Mouse (Mus musculus) embryonic facial prominence, embryonic 14.5 days (tissue): ENCODE results near the gene Erbin. TPM values are rescaled to one million over a fixed set of nuclear protein-coding genes. Genes with fewer than 3 reads are reported as not detected.

ENCODE experiments used
- ATAC-seq: fragments of 200-750 bp; cut with Nextera tagmentation; 2 replicates; pipeline ENCODE4 v1.8.0; 2017; ENCODE audit warnings: low read depth, moderate number of reproducible peaks, moderate TSS enrichment
- DNase-seq: peaks from one replicate; pipeline ENCODE4 v3.0.0-alpha.2; 2015; ENCODE audit warnings: low spot score
- H3K27ac ChIP-seq: fragments of 300-500 bp; sonication (generic); replicated peaks from 2 replicates; pipeline ENCODE4 v1.5.1; 2014; ENCODE audit warnings: low read depth, mild to moderate bottlenecking, low read length, moderate library complexity
- H3K27me3 ChIP-seq: fragments of 300-500 bp; sonication (generic); replicated peaks from 2 replicates; pipeline ENCODE4 v1.6.1; 2014; ENCODE audit warnings: low read length; ENCODE audit not compliant: control insufficient read depth, insufficient read depth
- H3K36me3 ChIP-seq: fragments of 300-500 bp; sonication (generic); 2 replicates; pipeline ENCODE4 v1.6.1; 2014; ENCODE audit warnings: low read length, mixed read lengths; ENCODE audit not compliant: control insufficient read depth, insufficient read depth
- H3K4me1 ChIP-seq: fragments of 300-500 bp; sonication (generic); 2 replicates; pipeline ENCODE4 v1.6.1; 2014; ENCODE audit warnings: antibody characterized with exemption, low read length; ENCODE audit not compliant: control insufficient read depth, insufficient read depth
- H3K4me2 ChIP-seq: fragments of 300-500 bp; sonication (generic); 2 replicates; pipeline ENCODE4 v1.6.1; 2014; ENCODE audit warnings: low read depth, mild to moderate bottlenecking, low read length, moderate library complexity, mixed read lengths
- H3K4me3 ChIP-seq: fragments of 300-500 bp; sonication (generic); 2 replicates; pipeline ENCODE4 v1.5.1; 2014; ENCODE audit warnings: low read depth, mild to moderate bottlenecking, low read length
- H3K9ac ChIP-seq: fragments of 300-500 bp; sonication (generic); 2 replicates; pipeline ENCODE4 v1.6.1; 2014; ENCODE audit warnings: low read depth, mild to moderate bottlenecking, low read length, moderate library complexity, mixed read lengths
- H3K9me3 ChIP-seq: fragments of 300-500 bp; sonication (generic); 2 replicates; pipeline ENCODE4 v1.6.1; 2016; ENCODE audit warnings: low read length; ENCODE audit not compliant: control insufficient read depth
- WGBS: fragments of 180-500 bp; shearing (Covaris S2); extraction: QIAGEN DNeasy Blood & Tissue Kit; methylation state at CpG from one replicate; pipeline ENCODE4 v1.1.7; 2014; 5-methylcytosine and 5-hydroxymethylcytosine counted together
- polyA plus RNA-seq: library from polyadenylated mRNA; unstranded; fragments of >200 nt; fragmentation: Nextera tagmentation; extraction: Ambion mirVana; gene quantifications from 2 replicates; pipeline ENCODE4 v1.2.1, GENCODE M21; 2014

Gene Erbin
- polyA plus RNA-seq, 1 experiment from 2014 or later = 33.9 TPM

- WGBS = 82% methylated on average over 5 of the region's 5 CpGs
- no peak overlapping the region for H3K4me2 ChIP-seq
These were observed 112.8 kb downstream of the Erbin start for GRCm38 (mm10) chr13:103807464-103807863.

DNA sequence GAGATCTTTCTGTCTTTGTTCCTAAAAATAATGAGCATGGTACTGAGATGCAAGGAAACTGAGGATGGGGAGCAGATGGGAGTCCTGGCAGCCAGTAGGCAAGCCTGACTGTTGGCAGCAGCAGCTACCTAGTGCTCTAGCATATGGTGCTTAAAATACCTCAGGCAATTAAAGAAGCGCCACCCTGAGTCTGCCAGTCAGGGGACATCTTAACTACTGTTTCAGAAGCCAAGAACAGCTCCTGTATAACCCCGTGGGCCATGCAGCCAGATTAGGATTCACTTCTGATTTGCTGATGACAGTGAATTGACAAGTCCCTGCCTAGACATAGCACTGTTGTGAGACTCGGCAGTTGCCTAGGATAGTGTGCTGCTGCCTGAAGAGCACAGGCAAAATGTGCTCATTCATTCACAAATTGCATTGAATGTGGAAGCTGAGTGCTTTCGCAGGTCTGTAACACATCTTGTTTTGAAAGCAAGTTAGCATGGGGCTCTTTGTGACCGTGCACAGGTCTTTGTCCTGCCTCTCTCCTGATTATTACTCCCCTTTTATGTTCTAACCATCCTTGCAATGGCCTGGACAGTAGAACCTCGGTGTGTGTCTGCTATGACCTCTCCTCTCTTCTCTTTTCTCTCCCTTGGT lies 114.0 kb downstream of the Erbin start:
- Histone ChIP-seq H3K27me3 (no peaks in the 10 kb centered on the region), H3K9ac (no peak overlapping the region), H3K4me1 (no peaks in the 10 kb centered on the region), H3K4me3 (no peak overlapping the region), H3K27ac (no peak overlapping the region; the same call in 1 of the 2 replicates), H3K36me3 (no peaks in the 10 kb centered on the region), H3K9me3 (no peaks in the 10 kb centered on the region), H3K4me2 (no peak overlapping the region)
- peak; percentile 80; the same call in 1 of the 2 replicates for ATAC-seq
- DNase-seq = peak; percentile 35
- WGBS = 53% methylated on average over 6 of the region's 6 CpGs

More at GRCm38 (mm10) chr13:103807464-103807863, 112.8 kb downstream of the Erbin start:
- ATAC-seq (no peak), DNase-seq (no peak)
- no peak overlapping the region for H3K27ac ChIP-seq
- H3K36me3 ChIP-seq = no peaks in the 10 kb centered on the region
- no peaks in the 10 kb centered on the region for H3K27me3 ChIP-seq
- H3K9me3 ChIP-seq = no peaks in the 10 kb centered on the region
- H3K9ac ChIP-seq = no peak overlapping the region
- no peaks in the 10 kb centered on the region for H3K4me1 ChIP-seq
- H3K4me3 ChIP-seq = no peak overlapping the region

DNA sequence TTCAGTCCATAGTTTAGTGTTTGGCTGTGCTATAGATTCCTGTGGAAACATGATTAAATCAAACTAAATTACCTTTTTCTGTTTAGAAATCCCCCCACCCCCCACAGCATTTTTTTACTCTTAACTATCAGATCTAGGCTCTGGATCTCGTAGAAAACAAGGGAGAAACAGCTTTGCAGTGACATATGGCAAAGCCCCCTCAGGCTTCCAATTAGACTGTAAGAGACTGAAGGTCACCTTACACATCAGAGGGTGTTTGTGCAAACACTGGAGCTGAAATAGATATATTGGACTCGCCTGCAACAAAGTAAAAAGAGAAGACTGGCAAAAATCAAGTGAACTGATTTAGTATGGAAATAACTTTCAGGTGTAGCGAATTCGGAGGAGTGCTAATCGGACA lies 116.6 kb downstream of the Erbin start:
- H3K27me3 ChIP-seq = no peaks in the 10 kb centered on the region
- H3K4me2 ChIP-seq = no peak overlapping the region
- WGBS = 51% methylated on average over 5 of the region's 5 CpGs
- DNase-seq (no peak), ATAC-seq (no peak)
- no peak overlapping the region for H3K9ac ChIP-seq
- no peaks in the 10 kb centered on the region for H3K36me3 ChIP-seq
- no peak overlapping the region for H3K27ac ChIP-seq
- no peak overlapping the region for H3K4me3 ChIP-seq
- no peaks in the 10 kb centered on the region for H3K9me3 ChIP-seq
- no peaks in the 10 kb centered on the region for H3K4me1 ChIP-seq

DNA sequence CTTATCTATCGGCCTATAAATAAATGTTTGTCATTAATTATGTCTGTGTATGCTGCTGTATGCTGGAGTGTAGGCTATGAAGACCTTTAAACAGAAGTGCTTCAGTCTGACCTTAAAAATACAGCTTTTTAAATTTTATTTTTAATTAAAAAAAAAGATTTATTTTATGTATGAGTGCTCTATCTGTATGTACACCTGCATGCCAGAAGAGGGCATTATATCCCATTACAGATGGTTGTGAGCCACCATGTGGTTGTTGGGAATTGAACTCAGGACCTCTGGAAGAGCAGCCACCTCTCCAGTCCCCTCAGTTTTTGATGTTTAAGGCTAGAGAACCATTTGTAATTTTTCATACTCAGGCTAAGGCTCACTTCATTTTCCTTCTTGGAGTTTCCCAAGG lies 119.3 kb downstream of the Erbin start:
- Histone ChIP-seq H3K4me3 (no peak overlapping the region), H3K27me3 (no peaks in the 10 kb centered on the region), H3K4me1 (no peaks in the 10 kb centered on the region), H3K9ac (no peak overlapping the region), H3K27ac (no peak overlapping the region), H3K9me3 (no peaks in the 10 kb centered on the region), H3K36me3 (no peaks in the 10 kb centered on the region), H3K4me2 (no peak overlapping the region)
- WGBS = 95% methylated on average over 1 of the region's 1 CpGs
- no peak for DNase-seq
- no peak for ATAC-seq

DNA sequence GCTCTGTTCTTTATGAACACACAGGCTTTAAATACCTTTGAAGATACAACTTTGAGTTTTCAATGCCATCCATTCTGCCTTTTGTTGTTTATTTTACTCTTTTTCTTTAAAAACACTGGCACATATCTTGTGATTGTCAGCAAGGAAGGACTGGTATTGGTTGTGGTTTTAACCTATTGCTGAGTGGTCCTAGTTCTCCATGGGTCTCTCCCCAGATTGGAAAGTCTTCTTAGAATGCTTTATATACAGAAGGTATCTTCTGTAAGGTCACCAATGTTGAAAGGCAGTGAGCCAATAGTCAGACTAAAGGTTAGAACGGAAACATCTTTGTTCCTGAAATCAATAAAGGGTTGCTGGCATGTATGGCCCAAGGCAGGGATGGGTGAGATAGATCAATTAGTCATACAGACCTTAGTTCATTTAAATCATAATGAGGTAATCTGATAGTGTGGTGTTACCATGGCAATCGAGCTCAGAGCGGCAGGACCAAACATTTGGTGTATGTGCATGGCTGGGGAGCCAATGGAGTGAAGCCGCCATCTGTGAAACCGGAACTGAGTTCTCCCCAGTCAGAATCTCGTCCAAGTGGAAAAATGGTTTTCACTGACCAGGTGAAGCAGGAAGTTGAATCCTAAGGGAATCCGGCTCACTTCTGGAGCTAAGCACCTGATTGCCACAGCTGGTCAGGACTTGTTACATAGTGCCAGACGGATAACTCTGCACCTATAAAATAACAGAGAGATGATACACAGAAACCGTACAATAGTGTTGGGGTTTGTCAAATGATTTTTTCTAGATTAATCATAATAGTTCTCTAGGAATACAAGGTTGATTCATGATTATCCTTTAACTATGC lies 125.4 kb downstream of the Erbin start:
- Histone ChIP-seq H3K9me3 (no peaks in the 10 kb centered on the region), H3K4me3 (no peak overlapping the region), H3K4me2 (no peak overlapping the region), H3K36me3 (no peaks in the 10 kb centered on the region), H3K27me3 (no peaks in the 10 kb centered on the region), H3K27ac (no peak overlapping the region), H3K4me1 (no peaks in the 10 kb centered on the region), H3K9ac (no peak overlapping the region)
- ATAC-seq (peak; percentile 41; the same call in 1 of the 2 replicates), DNase-seq (no peak)
- 70% methylated on average over 9 of the region's 9 CpGs for WGBS

GRCm38 (mm10) chr13:103779922-103780585 lies 140.3 kb downstream of the Erbin start:
- H3K27ac ChIP-seq = no peak overlapping the region
- H3K36me3 ChIP-seq = no peaks in the 10 kb centered on the region
- no peak overlapping the region for H3K4me3 ChIP-seq
- H3K9ac ChIP-seq = no peak overlapping the region
- H3K27me3 ChIP-seq = no peaks in the 10 kb centered on the region
- DNase-seq = no peak
- peak overlapping the region; percentile 5; the same call in 1 of the 2 replicates for H3K4me2 ChIP-seq
- peak; percentile 20; the same call in 1 of the 2 replicates for ATAC-seq
- no peaks in the 10 kb centered on the region for H3K9me3 ChIP-seq
- WGBS = 34% methylated on average over 11 of the region's 11 CpGs
- H3K4me1 ChIP-seq = no peaks in the 10 kb centered on the region

GRCm38 (mm10) chr13:103777126-103777525 lies 143.2 kb downstream of the Erbin start:
- Histone ChIP-seq H3K36me3 (no peaks in the 10 kb centered on the region), H3K9ac (no peak overlapping the region), H3K9me3 (no peaks in the 10 kb centered on the region), H3K4me2 (no peak overlapping the region), H3K4me3 (no peak overlapping the region), H3K27me3 (no peaks in the 10 kb centered on the region), H3K4me1 (peaks cover 12% of the 10 kb centered on the region), H3K27ac (no peak overlapping the region)
- WGBS = 65% methylated on average over 8 of the region's 8 CpGs
- ATAC-seq (no peak), DNase-seq (no peak)

GRCm38 (mm10) chr13:103774119-103774757 lies 146.1 kb downstream of the Erbin start, which contains the start of gene Srek1:
TSS of gene Srek1 (minus strand) at chr13:103774608.
- ATAC-seq (peak; percentile 94), DNase-seq (peak; percentile 96)
- Histone ChIP-seq H3K9me3 (no peaks in the 10 kb centered on the region), H3K27ac (peak within 1 kb of the TSS; percentile 99), H3K36me3 (0 out of 2 replicates have a peak, but pooled peaks cover 4% of the 10 kb centered on the region), H3K4me2 (peak within 1 kb of the TSS; percentile 75), H3K27me3 (no peaks in the 10 kb centered on the region), H3K4me1 (peaks cover 22% of the 10 kb centered on the region), H3K9ac (peak within 1 kb of the TSS; percentile 92), H3K4me3 (peak within 1 kb of the TSS; percentile 76)
- 0% methylated on average over 21 of the region's 81 CpGs for WGBS
